Mouse (Mus musculus): ENCODE data around the gene Vmn1r227.

DNA sequence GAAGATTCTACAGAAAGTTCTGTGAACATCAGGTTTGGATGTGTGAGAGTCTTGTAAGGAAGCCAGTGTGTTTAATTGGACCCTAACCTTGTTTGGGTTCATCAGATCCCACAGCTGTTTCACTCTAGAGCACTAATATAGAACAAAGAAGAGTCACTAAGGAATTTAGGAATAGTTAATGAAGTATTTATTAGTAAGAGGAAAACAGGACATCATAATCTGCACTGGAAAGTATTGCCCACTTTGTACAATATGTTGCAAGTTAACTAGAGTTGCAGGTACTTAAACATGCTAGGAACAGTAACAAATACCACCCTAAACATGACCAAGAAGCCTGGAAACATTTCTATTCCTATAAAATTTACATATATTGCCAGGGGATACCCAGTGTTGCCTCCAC is 56.4 kb downstream of the Vmn1r227 start, which contains the start of gene Vmn1r228:
- TF ChIP-seq CTCF (conservative IDR thresholded peaks at IDR 0.05 in 1 of 2, IDR thresholded peaks at IDR 0.05 in 1 of 2; ENCODE audit: low read depth in 2 of 2, low read length in 2 of 2) (no peak), RAD21 (IDR thresholded peaks at IDR 0.05; ENCODE audit: low read depth, low read length) (no peak), CHD2 (IDR thresholded peaks at IDR 0.05; ENCODE audit: low read length) (no peak), POLR2AphosphoS2 (IDR thresholded peaks at IDR 0.05; ENCODE audit: low read depth, low read length) (no peak), CHD1 (IDR thresholded peaks at IDR 0.05; ENCODE audit: low read depth, low read length) (no peak), ZNF384 (IDR thresholded peaks at IDR 0.05; ENCODE audit: low read depth, low read length) (no peak), POLR2A (IDR thresholded peaks at IDR 0.05; ENCODE audit: low read depth, low read length) (no peak), TCF12 (IDR thresholded peaks at IDR 0.05; ENCODE audit: low read depth, low read length) (no peak), GABPA (IDR thresholded peaks at IDR 0.05; ENCODE audit: insufficient replicate concordance, low read depth, low read length) (no peak), EP300 (IDR thresholded peaks at IDR 0.05; ENCODE audit: low read length) (no peak)
